Mouse (Mus musculus): ENCODE measurements at regions not wholly inside any gene's neighbourhood (a gene's known extent, or its start where the extent isn't known, plus 50 kb on each side); places are given as distances from the start of the nearest gene placed in this dataset.

DNA sequence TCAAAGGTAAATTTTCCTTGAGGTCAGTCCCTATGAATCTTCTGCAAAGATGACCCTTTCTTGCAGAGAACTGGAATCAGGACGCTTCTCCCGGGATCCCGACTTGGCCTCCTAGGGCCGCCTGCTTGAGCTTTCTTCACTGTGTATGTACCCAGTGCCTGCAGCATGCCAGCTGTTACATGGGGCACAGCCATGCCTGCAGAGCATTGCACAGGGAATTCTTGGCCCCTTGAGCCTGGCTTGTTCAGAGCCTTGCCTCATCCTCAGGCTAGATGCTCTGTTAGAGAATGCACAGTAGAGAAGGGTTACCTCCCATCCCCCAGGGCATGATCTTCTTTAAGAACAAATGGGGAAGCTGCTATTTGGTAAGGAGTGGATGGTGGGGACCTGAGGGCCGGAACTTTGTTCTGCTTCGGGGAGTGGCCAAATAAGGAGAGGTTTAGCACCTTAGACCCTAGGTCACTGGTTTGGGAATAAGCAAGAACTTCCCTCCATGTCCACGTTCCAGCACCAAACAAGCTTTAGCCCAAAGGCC lies 68.3 kb upstream of the Zc3h12a start:
- Histone ChIP-seq H3K36me3 (ENCODE audit: control insufficient read depth, insufficient read depth, low read length) (no peaks in the 10 kb centered on the region), H3K4me2 (ENCODE audit: low read length) (no peak overlapping the region), H3K27ac (replicated peaks in 1 of 2; ENCODE audit: control insufficient read depth in 1 of 2, insufficient read depth in 1 of 2, low read depth in 2 of 2, low read length in 2 of 2) (no peak overlapping the region), H3K27me3 (ENCODE audit: control insufficient read depth, insufficient read depth, low read length) (peaks cover 32% of the 10 kb centered on the region), H3K9me3 (ENCODE audit: control insufficient read depth, low read length) (no peaks in the 10 kb centered on the region), H3K9ac (ENCODE audit: low read length) (no peak overlapping the region), H3K4me1 (ENCODE audit: control insufficient read depth in 2 of 2, insufficient read depth in 2 of 2, low read length in 2 of 2) (no peaks in the 10 kb centered on the region; a peak in 1 of 4 replicates), H3K4me3 (ENCODE audit: control insufficient read depth in 1 of 2, insufficient read depth in 1 of 2, low read depth in 1 of 2, low read length in 2 of 2) (no peak overlapping the region)
- WGBS: 61% methylated on average over 7 of the region's 7 CpGs
- ATAC-seq (ENCODE audit: insufficient number of reproducible peaks, insufficient read depth, low FRiP score, low read depth): no peak

GRCm38 (mm10) chr4:125194722-125195380 lies 67.2 kb upstream of the Zc3h12a start:
- no peak for ATAC-seq (ENCODE audit: insufficient number of reproducible peaks, insufficient read depth, low FRiP score, low read depth)
- Histone ChIP-seq H3K27ac (replicated peaks in 1 of 2; ENCODE audit: control insufficient read depth in 1 of 2, insufficient read depth in 1 of 2, low read depth in 2 of 2, low read length in 2 of 2) (no peak overlapping the region), H3K36me3 (ENCODE audit: control insufficient read depth, insufficient read depth, low read length) (no peaks in the 10 kb centered on the region), H3K4me1 (ENCODE audit: control insufficient read depth in 2 of 2, insufficient read depth in 2 of 2, low read length in 2 of 2) (no peaks in the 10 kb centered on the region; a peak in 1 of 4 replicates), H3K4me3 (ENCODE audit: control insufficient read depth in 1 of 2, insufficient read depth in 1 of 2, low read depth in 1 of 2, low read length in 2 of 2) (no peak overlapping the region), H3K4me2 (ENCODE audit: low read length) (no peak overlapping the region), H3K9ac (ENCODE audit: low read length) (no peak overlapping the region), H3K27me3 (ENCODE audit: control insufficient read depth, insufficient read depth, low read length) (peaks cover 33% of the 10 kb centered on the region), H3K9me3 (ENCODE audit: control insufficient read depth, low read length) (no peaks in the 10 kb centered on the region)
- 53% methylated on average over 12 of the region's 12 CpGs for WGBS

GRCm38 (mm10) chr4:125194298-125194697 lies 66.7 kb upstream of the Zc3h12a start:
- H3K27me3 ChIP-seq (ENCODE audit: control insufficient read depth, insufficient read depth, low read length): peaks cover 33% of the 10 kb centered on the region
- no peak overlapping the region for H3K4me3 ChIP-seq (ENCODE audit: control insufficient read depth in 1 of 2, insufficient read depth in 1 of 2, low read depth in 1 of 2, low read length in 2 of 2)
- H3K36me3 ChIP-seq (ENCODE audit: control insufficient read depth, insufficient read depth, low read length): no peaks in the 10 kb centered on the region
- H3K9me3 ChIP-seq (ENCODE audit: control insufficient read depth, low read length): no peaks in the 10 kb centered on the region
- 84% methylated on average over 12 of the region's 12 CpGs for WGBS
- H3K27ac ChIP-seq (replicated peaks in 1 of 2; ENCODE audit: control insufficient read depth in 1 of 2, insufficient read depth in 1 of 2, low read depth in 2 of 2, low read length in 2 of 2): no peak overlapping the region
- no peak for ATAC-seq (ENCODE audit: insufficient number of reproducible peaks, insufficient read depth, low FRiP score, low read depth)
- H3K4me1 ChIP-seq (ENCODE audit: control insufficient read depth in 2 of 2, insufficient read depth in 2 of 2, low read length in 2 of 2): no peaks in the 10 kb centered on the region; a peak in 1 of 4 replicates
- H3K9ac ChIP-seq (ENCODE audit: low read length): no peak overlapping the region
- H3K4me2 ChIP-seq (ENCODE audit: low read length): no peak overlapping the region

DNA sequence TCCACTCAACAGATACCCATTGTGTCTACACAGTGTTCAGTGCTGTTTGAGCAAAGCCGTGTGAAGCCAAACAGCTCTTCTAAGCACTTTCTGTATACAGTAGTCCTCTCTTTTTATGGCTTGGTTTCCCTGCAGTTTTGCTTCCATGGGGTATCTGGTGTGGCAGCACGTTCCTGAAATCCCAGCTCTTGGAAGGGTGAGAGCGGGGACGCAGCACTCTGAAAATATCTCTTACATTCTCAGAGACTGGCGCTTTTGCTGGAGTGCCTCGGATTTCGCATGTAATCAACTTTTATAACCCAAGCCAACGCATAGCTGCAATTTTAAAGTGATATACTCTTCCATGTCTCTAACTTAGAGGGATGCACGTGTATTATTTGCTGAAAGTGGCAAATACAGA lies 64.0 kb upstream of the Zc3h12a start:
- peaks cover 27% of the 10 kb centered on the region for H3K27me3 ChIP-seq (ENCODE audit: control insufficient read depth, insufficient read depth, low read length)

DNA sequence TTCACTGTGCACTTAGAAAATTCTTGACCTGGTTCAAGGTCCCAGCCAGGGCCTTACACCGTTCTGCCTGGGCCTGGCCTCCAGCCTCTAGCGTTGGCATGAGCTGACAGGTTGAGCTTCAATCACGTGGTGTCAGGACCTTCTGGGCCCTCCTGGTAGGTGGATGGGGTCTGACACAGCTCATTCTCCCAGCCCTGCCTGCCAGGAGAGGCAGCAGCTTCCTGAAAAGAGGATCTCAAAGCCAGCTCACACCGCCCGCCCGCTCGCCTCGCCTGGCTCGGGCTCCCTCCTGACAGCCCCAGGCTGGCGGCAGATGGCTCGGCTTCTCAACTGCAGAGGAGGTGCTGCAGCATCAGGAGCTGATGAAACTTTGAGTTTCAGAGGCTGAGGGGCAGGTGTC lies 63.4 kb upstream of the Zc3h12a start:
- H3K27me3 ChIP-seq (ENCODE audit: control insufficient read depth, insufficient read depth, low read length): peaks cover 21% of the 10 kb centered on the region
- no peak overlapping the region for H3K4me3 ChIP-seq (ENCODE audit: control insufficient read depth in 1 of 2, insufficient read depth in 1 of 2, low read depth in 1 of 2, low read length in 2 of 2)
- H3K4me1 ChIP-seq (ENCODE audit: control insufficient read depth in 2 of 2, insufficient read depth in 2 of 2, low read length in 2 of 2): no peaks in the 10 kb centered on the region; a peak in 1 of 4 replicates
- no peaks in the 10 kb centered on the region for H3K9me3 ChIP-seq (ENCODE audit: control insufficient read depth, low read length)
- H3K27ac ChIP-seq (replicated peaks in 1 of 2; ENCODE audit: control insufficient read depth in 1 of 2, insufficient read depth in 1 of 2, low read depth in 2 of 2, low read length in 2 of 2): no peak overlapping the region
- H3K9ac ChIP-seq (ENCODE audit: low read length): no peak overlapping the region
- no peak for ATAC-seq (ENCODE audit: insufficient number of reproducible peaks, insufficient read depth, low FRiP score, low read depth)
- no peak overlapping the region for H3K4me2 ChIP-seq (ENCODE audit: low read length)
- 19% methylated on average over 11 of the region's 11 CpGs for WGBS
- H3K36me3 ChIP-seq (ENCODE audit: control insufficient read depth, insufficient read depth, low read length): no peaks in the 10 kb centered on the region

More for the DNA sequence above, 64.0 kb upstream of the Zc3h12a start:
- no peak overlapping the region for H3K4me2 ChIP-seq (ENCODE audit: low read length)
- H3K9ac ChIP-seq (ENCODE audit: low read length): no peak overlapping the region
- no peak overlapping the region for H3K27ac ChIP-seq (replicated peaks in 1 of 2; ENCODE audit: control insufficient read depth in 1 of 2, insufficient read depth in 1 of 2, low read depth in 2 of 2, low read length in 2 of 2)
- H3K4me1 ChIP-seq (ENCODE audit: control insufficient read depth in 2 of 2, insufficient read depth in 2 of 2, low read length in 2 of 2): no peaks in the 10 kb centered on the region; a peak in 1 of 4 replicates
- WGBS: 78% methylated on average over 9 of the region's 9 CpGs
- no peaks in the 10 kb centered on the region for H3K36me3 ChIP-seq (ENCODE audit: control insufficient read depth, insufficient read depth, low read length)
- no peak overlapping the region for H3K4me3 ChIP-seq (ENCODE audit: control insufficient read depth in 1 of 2, insufficient read depth in 1 of 2, low read depth in 1 of 2, low read length in 2 of 2)
- no peak for ATAC-seq (ENCODE audit: insufficient number of reproducible peaks, insufficient read depth, low FRiP score, low read depth)
- H3K9me3 ChIP-seq (ENCODE audit: control insufficient read depth, low read length): no peaks in the 10 kb centered on the region

- Histone ChIP-seq H3K27ac (replicated peaks in 1 of 2; ENCODE audit: control insufficient read depth in 1 of 2, insufficient read depth in 1 of 2, low read depth in 2 of 2, low read length in 2 of 2) (no peak overlapping the region), H3K9ac (ENCODE audit: low read length) (no peak overlapping the region), H3K36me3 (ENCODE audit: control insufficient read depth, insufficient read depth, low read length) (no peaks in the 10 kb centered on the region), H3K27me3 (ENCODE audit: control insufficient read depth, insufficient read depth, low read length) (0 out of 2 replicates have a peak, but pooled peaks cover 10% of the 10 kb centered on the region), H3K4me2 (ENCODE audit: low read length) (no peak overlapping the region), H3K4me3 (ENCODE audit: control insufficient read depth in 1 of 2, insufficient read depth in 1 of 2, low read depth in 1 of 2, low read length in 2 of 2) (no peak overlapping the region), H3K4me1 (ENCODE audit: control insufficient read depth in 2 of 2, insufficient read depth in 2 of 2, low read length in 2 of 2) (no peaks in the 10 kb centered on the region; a peak in 1 of 4 replicates), H3K9me3 (ENCODE audit: control insufficient read depth, low read length) (no peaks in the 10 kb centered on the region)
- ATAC-seq (ENCODE audit: insufficient number of reproducible peaks, insufficient read depth, low FRiP score, low read depth): no peak
These were observed 62.3 kb upstream of the Zc3h12a start for GRCm38 (mm10) chr4:125189971-125190370.

- no peak overlapping the region for H3K4me2 ChIP-seq (ENCODE audit: low read length)
- no peaks in the 10 kb centered on the region; a peak in 1 of 4 replicates for H3K4me1 ChIP-seq (ENCODE audit: control insufficient read depth in 2 of 2, insufficient read depth in 2 of 2, low read length in 2 of 2)
- 0 out of 2 replicates have a peak, but pooled peaks cover 7% of the 10 kb centered on the region for H3K27me3 ChIP-seq (ENCODE audit: control insufficient read depth, insufficient read depth, low read length)
- ATAC-seq (ENCODE audit: insufficient number of reproducible peaks, insufficient read depth, low FRiP score, low read depth): no peak
- WGBS: 74% methylated on average over 9 of the region's 9 CpGs
- H3K9ac ChIP-seq (ENCODE audit: low read length): no peak overlapping the region
- H3K4me3 ChIP-seq (ENCODE audit: control insufficient read depth in 1 of 2, insufficient read depth in 1 of 2, low read depth in 1 of 2, low read length in 2 of 2): no peak overlapping the region
- no peak overlapping the region for H3K27ac ChIP-seq (replicated peaks in 1 of 2; ENCODE audit: control insufficient read depth in 1 of 2, insufficient read depth in 1 of 2, low read depth in 2 of 2, low read length in 2 of 2)
- H3K36me3 ChIP-seq (ENCODE audit: control insufficient read depth, insufficient read depth, low read length): no peaks in the 10 kb centered on the region
- H3K9me3 ChIP-seq (ENCODE audit: control insufficient read depth, low read length): no peaks in the 10 kb centered on the region
These were observed 58.6 kb upstream of the Zc3h12a start for GRCm38 (mm10) chr4:125186246-125186645.

DNA sequence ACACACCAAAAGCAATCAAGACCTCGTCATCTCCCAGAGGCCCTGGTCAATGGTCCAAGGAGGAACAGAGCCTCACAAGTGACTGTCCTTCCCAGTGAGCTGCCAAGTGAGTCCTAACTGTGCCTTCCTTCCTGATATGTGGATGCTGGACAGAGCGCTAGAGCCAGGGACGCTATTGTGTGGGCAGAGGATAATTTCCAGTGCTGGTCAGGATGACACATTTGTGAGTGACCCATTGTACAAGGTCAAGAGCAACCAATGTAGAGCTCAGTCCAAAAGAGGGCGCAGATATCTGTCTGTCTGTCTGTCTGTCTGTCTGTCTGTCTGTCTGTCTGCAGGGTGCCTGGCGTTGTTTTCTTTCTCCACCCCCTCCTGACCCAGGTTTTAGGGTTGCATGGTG lies 57.4 kb upstream of the Zc3h12a start:
- WGBS: 74% methylated on average over 5 of the region's 5 CpGs

More for the DNA sequence above, 57.4 kb upstream of the Zc3h12a start:
- Histone ChIP-seq H3K27ac (replicated peaks in 1 of 2; ENCODE audit: control insufficient read depth in 1 of 2, insufficient read depth in 1 of 2, low read depth in 2 of 2, low read length in 2 of 2) (no peak overlapping the region), H3K4me2 (ENCODE audit: low read length) (no peak overlapping the region), H3K9ac (ENCODE audit: low read length) (no peak overlapping the region), H3K4me3 (ENCODE audit: control insufficient read depth in 1 of 2, insufficient read depth in 1 of 2, low read depth in 1 of 2, low read length in 2 of 2) (no peak overlapping the region), H3K27me3 (ENCODE audit: control insufficient read depth, insufficient read depth, low read length) (0 out of 2 replicates have a peak, but pooled peaks cover 3% of the 10 kb centered on the region), H3K4me1 (ENCODE audit: control insufficient read depth in 2 of 2, insufficient read depth in 2 of 2, low read length in 2 of 2) (no peaks in the 10 kb centered on the region), H3K36me3 (ENCODE audit: control insufficient read depth, insufficient read depth, low read length) (no peaks in the 10 kb centered on the region), H3K9me3 (ENCODE audit: control insufficient read depth, low read length) (no peaks in the 10 kb centered on the region)
- ATAC-seq (ENCODE audit: insufficient number of reproducible peaks, insufficient read depth, low FRiP score, low read depth): no peak
